Mouse (Mus musculus) cerebellum, adult (tissue): Measurements from ENCODE around the gene Cenpx.
A peak's percentile ranks its signal among the peaks of the same experiment; 100 is the strongest.

Experiments
- ATAC-seq: cut with Nextera tagmentation; 2 replicates; pipeline ENCODE4 v1.9.2; 2017; ENCODE audit warnings: mild to moderate bottlenecking, moderate library complexity, mixed read lengths; ENCODE audit not compliant: insufficient number of reproducible peaks, low FRiP score, low TSS enrichment

The Cenpx gene

DNA sequence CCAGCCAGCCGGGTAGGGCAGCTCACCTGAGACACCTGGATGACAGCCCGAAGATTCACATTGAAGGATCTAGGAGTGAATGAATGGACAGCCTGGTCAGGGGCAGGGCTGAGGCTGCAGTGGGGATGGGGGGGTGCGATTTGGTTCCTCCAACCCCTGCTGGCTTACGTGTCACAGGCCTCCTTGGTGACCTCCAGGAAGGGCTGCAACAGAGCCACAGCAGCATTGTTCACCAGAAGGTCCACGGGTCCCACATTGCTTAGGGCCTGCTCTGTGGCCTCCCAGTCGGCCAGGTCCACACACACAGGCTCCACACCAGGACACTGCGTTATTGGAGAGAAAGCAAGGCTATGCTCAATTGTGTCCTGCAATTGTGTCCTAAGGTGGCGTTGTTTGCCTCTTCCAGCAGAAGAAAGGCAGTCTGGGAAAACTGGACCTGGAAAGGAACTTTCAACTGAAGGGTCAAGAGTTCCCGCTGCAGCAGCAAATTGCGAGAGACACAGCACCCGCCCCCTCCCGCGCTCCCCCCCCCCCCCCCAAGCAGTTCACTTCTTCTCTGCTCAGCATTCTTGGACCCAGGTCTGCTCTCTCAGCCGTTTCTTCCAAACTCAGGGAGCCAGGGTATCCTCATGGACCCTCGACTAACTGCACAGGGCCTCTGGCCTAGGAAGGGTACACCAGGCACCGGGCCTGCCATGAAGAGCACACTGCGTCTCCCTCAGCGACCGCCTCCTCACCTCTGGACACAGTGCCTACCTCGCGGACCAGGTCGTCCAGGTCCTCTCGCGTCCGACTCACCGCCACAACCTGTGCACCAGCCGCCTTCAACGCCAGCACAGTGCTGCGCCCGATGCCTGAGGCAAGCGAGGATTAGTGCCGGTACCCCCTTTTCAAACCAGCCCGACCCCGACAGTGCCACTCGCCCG lies 13.0 kb upstream of the Cenpx start:
- ATAC-seq = no peak

DNA sequence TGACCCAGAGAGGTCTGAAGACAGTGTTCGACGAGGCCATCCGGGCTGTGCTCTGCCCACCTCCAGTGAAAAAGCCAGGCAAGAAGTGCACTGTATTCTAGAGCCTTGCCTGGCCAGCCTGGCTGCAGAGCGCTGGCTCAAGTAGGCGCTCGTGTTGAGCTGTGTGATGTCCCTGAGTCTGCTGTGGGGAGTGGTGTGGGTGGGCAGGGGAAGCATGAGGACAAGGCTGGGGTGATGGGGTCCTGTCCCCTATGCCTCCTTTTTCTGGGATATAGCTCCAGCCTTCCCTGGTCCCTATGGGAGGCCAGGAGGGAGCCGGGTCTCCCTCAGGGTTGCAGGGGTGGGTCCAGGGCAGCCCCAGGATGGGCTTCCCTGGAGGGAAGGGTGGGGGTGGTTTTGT lies 10.0 kb upstream of the Cenpx start:
- ATAC-seq = no peak

DNA sequence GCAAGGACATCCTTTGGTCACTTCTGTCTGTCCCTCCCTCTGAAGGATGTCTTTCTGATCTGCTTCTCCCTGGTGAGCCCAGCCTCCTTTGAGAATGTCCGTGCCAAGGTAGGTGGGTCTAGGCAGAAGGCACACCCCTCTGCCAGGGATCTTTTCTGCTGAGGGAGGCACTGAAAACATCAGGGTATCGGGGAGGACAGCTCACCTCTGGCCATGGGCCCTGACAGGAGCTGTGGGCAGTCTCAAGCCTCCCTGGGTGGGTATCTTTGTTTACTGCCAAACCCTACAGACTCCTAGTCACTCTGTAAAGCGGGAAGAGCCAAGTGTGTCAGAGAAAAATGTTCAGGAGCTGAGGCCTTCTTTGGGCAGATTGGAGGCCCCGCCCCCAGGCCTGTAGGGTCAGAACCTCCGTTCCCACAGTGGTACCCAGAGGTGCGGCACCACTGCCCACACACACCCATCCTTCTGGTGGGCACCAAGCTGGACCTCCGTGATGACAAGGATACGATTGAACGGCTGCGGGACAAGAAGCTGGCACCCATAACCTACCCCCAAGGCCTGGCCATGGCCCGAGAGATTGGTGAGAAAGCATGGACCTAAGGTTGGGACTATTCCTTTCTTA lies 9.3 kb upstream of the Cenpx start:
- ATAC-seq = no peak

- no peak for ATAC-seq
These were observed 8.6 kb upstream of the Cenpx start for GRCm38 (mm10) chr11:120722067-120722630.

- ATAC-seq = peak; percentile 53; the same call in 1 of the 2 replicates
These were observed 7.9 kb upstream of the Cenpx start, which contains the start of gene Rac3 for GRCm38 (mm10) chr11:120721124-120722066. Gene Rac3 (plus strand): TSS chr11:120721470.

DNA sequence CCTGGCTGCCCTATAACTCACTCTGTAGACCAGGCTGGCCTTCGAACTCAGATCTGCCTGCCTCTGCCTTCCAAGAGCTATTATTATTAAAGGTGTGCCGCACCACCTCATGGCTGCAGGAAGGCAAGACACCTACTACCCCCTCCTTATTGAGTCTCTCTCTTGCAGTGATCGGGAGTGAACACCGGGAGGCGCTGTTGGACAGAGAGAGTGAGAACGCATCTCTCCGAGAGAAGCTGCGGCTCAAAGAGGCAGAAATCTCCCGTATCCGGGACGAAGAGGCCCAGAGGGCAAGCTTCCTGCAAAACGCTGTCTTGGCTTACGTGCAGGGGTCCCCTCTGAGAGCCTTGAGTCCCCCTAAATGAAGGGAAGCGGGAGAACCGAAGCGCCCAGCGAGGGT lies 6.9 kb upstream of the Cenpx start:
- peak; percentile 51; the same call in 1 of the 2 replicates for ATAC-seq

DNA sequence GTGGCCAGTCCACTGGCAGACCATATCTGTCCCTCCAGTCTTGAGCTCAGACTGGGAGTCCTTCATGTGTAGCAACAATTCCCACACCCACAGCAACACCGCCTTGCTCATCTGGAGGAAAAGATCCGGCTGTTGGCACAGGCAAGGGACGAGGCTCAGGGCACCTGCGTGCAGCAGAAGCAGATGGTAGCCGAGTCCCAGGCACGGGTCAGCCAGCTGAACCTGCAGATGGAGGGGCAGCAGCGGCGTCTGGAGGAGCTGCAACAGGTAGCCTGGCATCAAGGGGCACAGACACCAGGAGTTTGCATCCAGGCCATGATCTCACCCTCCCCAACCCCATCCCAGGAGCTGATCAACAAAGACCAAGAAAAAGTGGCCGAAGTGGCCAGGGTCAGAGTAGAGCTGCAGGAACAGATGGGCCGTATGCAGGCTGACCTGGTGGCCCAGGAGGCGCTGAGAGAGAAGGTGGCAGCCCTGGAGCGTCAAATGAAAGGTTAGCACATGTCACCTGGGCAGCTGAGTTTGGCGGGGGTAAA lies 6.4 kb upstream of the Cenpx start:
- no peak for ATAC-seq

GRCm38 (mm10) chr11:120719242-120719641 lies 5.7 kb upstream of the Cenpx start:
- no peak for ATAC-seq

DNA sequence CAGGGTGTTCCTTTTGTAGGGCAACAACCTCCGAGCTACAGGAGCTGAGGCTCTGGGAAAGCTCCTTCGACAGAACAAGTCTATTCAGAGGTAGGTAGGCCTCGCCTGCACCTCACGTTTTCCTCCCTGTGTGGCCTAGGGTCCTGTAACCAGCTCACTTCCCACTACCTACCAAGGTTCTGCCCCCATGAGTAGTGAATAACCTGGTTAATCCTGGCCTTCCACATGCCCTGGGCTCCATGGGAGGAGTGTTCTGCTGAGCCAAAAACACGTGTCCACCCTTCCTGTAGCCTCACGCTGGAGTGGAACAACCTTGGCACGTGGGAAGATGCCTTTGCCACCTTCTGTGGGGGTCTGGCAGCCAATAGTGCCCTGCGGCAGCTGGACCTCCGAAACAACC lies 1.6 kb upstream of the Cenpx start:
- no peak for ATAC-seq

DNA sequence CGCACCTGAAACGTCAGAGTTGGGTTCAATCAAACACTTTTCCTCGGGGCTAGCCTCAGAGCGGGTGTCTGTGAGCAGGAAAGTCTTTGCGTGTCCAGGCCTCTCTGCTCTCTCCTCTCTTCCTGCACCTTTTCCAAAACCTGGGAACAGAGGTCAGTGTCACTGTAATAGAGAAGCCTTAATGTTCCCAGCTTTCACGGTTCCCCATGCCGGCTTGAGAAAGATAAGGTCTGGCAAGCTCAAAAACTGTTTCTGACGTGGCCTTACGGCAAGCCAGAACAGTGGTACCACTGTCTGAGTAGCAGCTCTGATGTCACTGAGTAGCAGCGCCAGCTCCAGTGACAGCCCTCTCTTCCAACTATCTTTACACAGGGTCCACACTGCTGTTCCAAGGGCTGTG lies 1.0 kb upstream of the Cenpx start:
- no peak for ATAC-seq

GRCm38 (mm10) chr11:120712771-120713568 lies 568 bp downstream of the Cenpx start:
- ATAC-seq = no peak

- no peak for ATAC-seq
These were observed 1.4 kb downstream of the Cenpx start for GRCm38 (mm10) chr11:120711980-120712604.

GRCm38 (mm10) chr11:120710672-120711071 lies 2.9 kb downstream of the Cenpx start:
- ATAC-seq = no peak

GRCm38 (mm10) chr11:120709551-120709950 lies 4.0 kb downstream of the Cenpx start:
- ATAC-seq = no peak

GRCm38 (mm10) chr11:120707969-120708368 lies 5.6 kb downstream of the Cenpx start:
- ATAC-seq = no peak

DNA sequence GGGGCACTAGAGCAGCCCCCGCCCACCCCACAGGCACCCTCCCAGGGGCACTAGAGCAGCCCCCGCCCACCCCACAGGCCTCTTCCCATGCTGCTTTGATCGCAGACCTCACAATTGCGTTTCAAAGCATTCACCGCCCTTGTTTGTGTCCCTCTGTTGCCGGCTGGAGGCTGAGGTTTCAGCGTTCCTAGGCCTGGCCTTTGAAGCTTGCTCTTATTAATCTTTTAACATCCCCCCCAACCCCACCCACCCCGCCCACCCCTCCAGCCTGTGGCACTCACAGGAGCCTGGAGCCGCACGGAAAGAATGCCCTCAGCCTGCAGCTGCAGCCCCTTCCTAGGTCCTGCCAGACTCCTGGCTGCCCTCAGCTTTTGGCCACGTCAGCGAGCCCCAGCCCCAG lies 6.3 kb downstream of the Cenpx start:
- no peak for ATAC-seq

DNA sequence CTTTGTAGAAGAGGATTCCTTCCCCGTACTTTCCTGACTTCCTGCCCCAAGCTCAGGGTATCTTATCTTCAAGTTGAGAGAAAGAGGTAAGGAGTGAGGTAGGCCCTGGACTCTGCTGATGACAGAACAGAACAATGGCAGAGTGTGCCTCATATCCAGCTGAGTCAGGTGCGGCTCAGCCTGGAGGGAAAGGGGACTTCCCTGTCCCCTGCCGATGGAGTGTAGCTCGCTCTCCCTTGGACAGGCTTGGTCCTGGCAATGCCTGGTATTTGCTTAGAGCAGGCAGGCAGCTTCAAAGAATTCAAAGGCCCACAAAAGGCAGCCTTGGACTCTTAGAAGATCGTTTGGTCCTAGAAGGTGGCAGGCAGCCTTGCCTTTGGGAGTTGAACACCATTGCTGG lies 7.4 kb downstream of the Cenpx start:
- no peak for ATAC-seq

DNA sequence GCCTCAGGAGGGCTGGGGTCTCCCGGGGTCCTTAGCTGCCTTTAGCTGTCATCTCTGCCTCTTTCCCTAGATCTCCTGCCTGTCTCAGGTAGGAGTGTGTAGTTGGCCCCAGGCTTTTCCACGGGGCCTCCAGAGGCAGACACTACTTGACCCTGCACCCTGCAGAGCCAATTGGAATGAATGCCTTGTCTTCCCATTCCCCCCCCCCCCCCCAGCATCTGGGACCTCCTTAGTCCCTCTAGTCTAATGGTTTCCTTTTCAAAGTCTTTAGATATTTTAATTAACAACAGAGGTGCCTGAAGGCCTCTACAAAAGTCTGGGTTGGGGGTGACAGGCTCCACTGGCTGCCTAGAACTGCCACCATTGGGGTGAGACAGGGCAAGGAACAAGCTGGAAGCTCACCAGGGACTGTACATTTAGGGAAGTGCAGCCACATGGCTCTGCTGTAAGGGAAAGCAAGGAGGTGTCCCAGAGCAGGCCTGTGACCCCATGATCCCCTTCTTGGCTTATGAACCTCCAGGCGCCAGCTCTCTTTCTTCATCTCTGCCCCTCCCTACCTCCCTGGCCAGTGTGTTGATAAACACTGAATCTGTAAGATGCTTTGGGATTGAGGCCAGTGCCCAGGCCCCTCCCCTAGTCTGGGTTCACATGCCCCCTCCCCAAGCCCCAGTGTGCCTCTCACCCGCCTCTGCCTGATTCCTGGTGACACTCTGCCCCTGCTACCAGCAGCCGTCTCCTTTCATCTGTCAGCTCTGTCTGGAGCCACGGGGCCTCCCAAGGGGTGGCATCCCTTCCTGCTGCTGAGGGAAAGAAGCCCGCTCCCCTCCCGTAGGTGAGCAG lies 8.8 kb downstream of the Cenpx start:
- ATAC-seq = no peak
